Mouse (Mus musculus) kidney, adult 10 weeks (tissue): Measurements from ENCODE around the gene Kng1. TPM values are rescaled to one million over a fixed set of nuclear protein-coding genes. Genes with fewer than 3 reads are reported as not detected.

Source experiments
- polyA plus RNA-seq: library from polyadenylated mRNA; stranded (reverse); fragments of 350-450 nt; fragmentation: Illumina TruSeq; extraction: RNeasy Lipid Tissue Mini Kit (QIAGEN cat#74804); gene quantifications from one replicate; pipeline ENCODE4 v1.2.3, GENCODE M21; 2014; ENCODE audit warnings: low read depth, low replicate concordance

The Kng1 gene
- polyA plus RNA-seq, result 1.5 TPM

GRCm38 (mm10) chr16:23057668-23058447 is at the start of gene Kng1:
Kng1 (plus strand) TSS chr16:23057865.

GRCm38 (mm10) chr16:23028966-23029600 is 28.6 kb upstream of the Kng1 start, which contains the start of gene Kng2:
Kng2 (minus strand) TSS chr16:23029482.

GRCm38 (mm10) chr16:23107231-23107942 is 49.7 kb downstream of the Kng1 start, which contains the start of gene Eif4a2:
Eif4a2 (plus strand) TSS chr16:23107444.

DNA sequence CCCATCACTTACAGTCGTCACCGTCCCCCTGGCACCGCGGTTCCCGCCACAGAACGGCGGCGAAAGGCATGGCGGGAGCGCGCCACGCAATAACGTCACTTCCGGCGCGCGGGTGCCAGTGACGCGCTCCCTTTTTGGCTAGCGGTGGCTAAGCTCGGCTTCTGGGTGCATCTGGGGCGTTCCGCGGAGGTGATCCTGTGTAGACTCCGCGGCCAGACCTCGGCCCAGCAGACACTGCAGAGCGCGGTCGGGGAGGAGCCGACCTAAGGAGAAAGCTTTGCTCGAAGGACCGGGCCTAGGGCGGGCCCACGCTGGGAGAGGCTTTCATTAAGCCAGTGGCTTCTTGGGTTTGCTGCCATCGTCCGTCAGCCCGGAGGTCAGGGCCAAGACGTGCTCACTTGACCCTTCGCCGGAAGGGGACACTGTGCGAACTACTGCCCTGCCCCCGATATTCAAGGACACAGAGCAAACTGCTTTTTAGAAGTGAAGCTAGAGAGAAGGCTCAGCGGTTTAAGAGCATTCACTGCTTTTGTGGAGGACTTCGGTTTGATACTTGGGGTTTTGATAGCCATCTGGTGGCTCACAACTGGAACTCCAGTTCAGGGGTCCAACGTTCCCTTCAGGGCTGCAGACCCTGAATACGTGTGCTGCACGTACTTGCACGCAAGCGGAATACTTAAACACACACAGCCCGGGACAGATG is 70.2 kb downstream of the Kng1 start, which contains the start of gene Rfc4:
Rfc4 (minus strand) TSS at position 65 of the 703 bp plus-strand sequence.

Other genes with a start within 250 kb of the Kng1 start
- gene Crygs, start 246.3 kb upstream of the Kng1 start, polyA plus RNA-seq, result not detected
- gene Tbccd1, start 200.2 kb upstream of the Kng1 start, polyA plus RNA-seq, result 16.9 TPM
- gene Dnajb11, start 200.0 kb upstream of the Kng1 start, polyA plus RNA-seq, result 70.3 TPM
- 0.36 TPM for gene Ahsg, start 166.6 kb upstream of the Kng1 start, polyA plus RNA-seq
- 0.32 TPM for gene Fetub, start 139.5 kb upstream of the Kng1 start, polyA plus RNA-seq
- 0.24 TPM for gene Hrg, start 106.8 kb upstream of the Kng1 start, polyA plus RNA-seq
- 626 TPM for gene Kng2, start 28.4 kb upstream of the Kng1 start, polyA plus RNA-seq
- gene Eif4a2, start 49.6 kb downstream of the Kng1 start, polyA plus RNA-seq, result 1,615 TPM
- 19.9 TPM for gene Rfc4, start 69.9 kb downstream of the Kng1 start, polyA plus RNA-seq
- 6.3 TPM for gene Adipoq, start 88.7 kb downstream of the Kng1 start, polyA plus RNA-seq
- gene St6gal1, start 166.9 kb downstream of the Kng1 start, polyA plus RNA-seq, result 10.9 TPM